Mouse (Mus musculus) intestine, postnatal 0 days (tissue): ENCODE results near the gene Sfxn5. TPM values are rescaled to one million over a fixed set of nuclear protein-coding genes. Genes with fewer than 3 reads are reported as not detected.

ENCODE experiments used
- ATAC-seq: fragments of 200-750 bp; cut with Nextera tagmentation; 2 replicates; pipeline ENCODE4 v1.8.0; 2017; ENCODE audit warnings: mild to moderate bottlenecking, moderate TSS enrichment, moderate library complexity
- H3K27ac ChIP-seq: fragments of 300-500 bp; sonication (generic); 2 replicates; pipeline ENCODE4 v1.5.1; 2014; ENCODE audit warnings: mild to moderate bottlenecking, low read depth, low read length, moderate library complexity
- H3K27me3 ChIP-seq: fragments of 300-500 bp; sonication (generic); replicated peaks from 2 replicates; pipeline ENCODE4 v1.6.1; 2014; ENCODE audit warnings: low read length, mixed read lengths; ENCODE audit not compliant: control insufficient read depth, insufficient read depth
- H3K36me3 ChIP-seq: fragments of 300-500 bp; sonication (generic); 2 replicates; pipeline ENCODE4 v1.6.1; 2014; ENCODE audit warnings: mild to moderate bottlenecking, moderate library complexity; ENCODE audit not compliant: control insufficient read depth, insufficient read depth
- H3K4me1 ChIP-seq: fragments of 300-500 bp; sonication (generic); replicated peaks from 2 replicates; pipeline ENCODE4 v1.6.1; 2014; ENCODE audit warnings: antibody characterized with exemption, low read length, mixed read lengths; ENCODE audit not compliant: control insufficient read depth, insufficient read depth
- H3K4me2 ChIP-seq: fragments of 300-500 bp; sonication (generic); replicated peaks from 2 replicates; pipeline ENCODE4 v1.6.1; 2014; ENCODE audit warnings: low read depth, mild to moderate bottlenecking, moderate library complexity
- H3K4me3 ChIP-seq: fragments of 300-500 bp; sonication (generic); 2 replicates; pipeline ENCODE4 v1.5.1; 2014; ENCODE audit warnings: low read depth, low read length
- H3K9ac ChIP-seq: fragments of 300-500 bp; sonication (generic); 2 replicates; pipeline ENCODE4 v1.6.1; 2014; ENCODE audit warnings: mild to moderate bottlenecking, low read depth, low read length
- H3K9me3 ChIP-seq: fragments of 300-500 bp; sonication (generic); 2 replicates; pipeline ENCODE4 v1.6.1; 2016; ENCODE audit warnings: mixed run types; ENCODE audit not compliant: control insufficient read depth
- CTCF ChIP-seq: sonication (generic); IDR thresholded peaks from 2 replicates; pipeline ENCODE4 v1.5.1; 2016; ENCODE audit warnings: low read depth, mild to moderate bottlenecking, control low read depth, antibody characterized with exemption, moderate library complexity
- WGBS: fragments of 180-500 bp; shearing (Covaris S2); extraction: QIAGEN DNeasy Blood & Tissue Kit; methylation state at CpG from one replicate; pipeline ENCODE4 v1.1.7; 2014; 5-methylcytosine and 5-hydroxymethylcytosine counted together
- polyA plus RNA-seq: library from polyadenylated mRNA; unstranded; fragments of >200 nt; fragmentation: Nextera tagmentation; extraction: Ambion mirVana; gene quantifications from 2 replicates; pipeline ENCODE4 v1.2.1, GENCODE M21; 2015

The Sfxn5 gene
- polyA plus RNA-seq, 1 experiment from 2014 or later = 3.4 TPM

DNA sequence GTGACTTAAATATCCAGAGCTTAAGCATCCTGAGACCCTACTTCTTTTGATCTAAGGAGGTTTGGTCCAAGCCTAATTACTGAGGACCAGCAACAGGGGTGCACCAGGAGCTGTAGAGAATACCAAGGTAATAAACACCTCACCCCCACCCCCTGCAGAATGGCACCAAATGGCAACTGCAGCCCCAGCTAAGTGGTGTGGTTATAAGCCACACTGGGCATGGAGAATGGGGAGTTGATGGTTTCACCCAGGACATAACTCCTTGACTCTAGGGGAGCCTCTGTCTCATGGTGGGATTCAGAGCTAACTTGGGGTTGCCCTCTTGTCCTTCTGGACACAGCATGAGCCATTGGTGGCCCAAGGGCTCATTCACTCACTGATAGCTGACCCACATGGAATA lies 1.0 kb upstream of the Sfxn5 start:
- Histone ChIP-seq H3K27ac (no peak overlapping the region), H3K4me2 (peak overlapping the region; percentile 97; the same call in 1 of the 2 replicates), H3K27me3 (no peaks in the 10 kb centered on the region), H3K4me1 (peaks cover 6% of the 10 kb centered on the region; the same call in 1 of the 2 replicates), H3K9me3 (no peaks in the 10 kb centered on the region), H3K9ac (no peak overlapping the region), H3K36me3 (peaks cover 17% of the 10 kb centered on the region; the same call in 1 of the 2 replicates), H3K4me3 (no peak overlapping the region)
- ATAC-seq = no peak
- no peak for TF ChIP-seq CTCF

- Histone ChIP-seq H3K4me3 (peak overlapping the region; percentile 73), H3K27me3 (no peaks in the 10 kb centered on the region), H3K36me3 (peaks cover 17% of the 10 kb centered on the region; the same call in 1 of the 2 replicates), H3K9ac (peak overlapping the region; percentile 72), H3K27ac (no peak overlapping the region), H3K4me2 (peak overlapping the region; percentile 97), H3K9me3 (no peaks in the 10 kb centered on the region), H3K4me1 (peaks cover 6% of the 10 kb centered on the region; the same call in 1 of the 2 replicates)
- ATAC-seq = 0 out of 2 replicates have a peak, but pooled peaks have one; percentile 1
- no peak for TF ChIP-seq CTCF
- 3% methylated on average over 13 of the region's 13 CpGs for WGBS
These were observed 510 bp upstream of the Sfxn5 start for GRCm38 (mm10) chr6:85333732-85334131.

DNA sequence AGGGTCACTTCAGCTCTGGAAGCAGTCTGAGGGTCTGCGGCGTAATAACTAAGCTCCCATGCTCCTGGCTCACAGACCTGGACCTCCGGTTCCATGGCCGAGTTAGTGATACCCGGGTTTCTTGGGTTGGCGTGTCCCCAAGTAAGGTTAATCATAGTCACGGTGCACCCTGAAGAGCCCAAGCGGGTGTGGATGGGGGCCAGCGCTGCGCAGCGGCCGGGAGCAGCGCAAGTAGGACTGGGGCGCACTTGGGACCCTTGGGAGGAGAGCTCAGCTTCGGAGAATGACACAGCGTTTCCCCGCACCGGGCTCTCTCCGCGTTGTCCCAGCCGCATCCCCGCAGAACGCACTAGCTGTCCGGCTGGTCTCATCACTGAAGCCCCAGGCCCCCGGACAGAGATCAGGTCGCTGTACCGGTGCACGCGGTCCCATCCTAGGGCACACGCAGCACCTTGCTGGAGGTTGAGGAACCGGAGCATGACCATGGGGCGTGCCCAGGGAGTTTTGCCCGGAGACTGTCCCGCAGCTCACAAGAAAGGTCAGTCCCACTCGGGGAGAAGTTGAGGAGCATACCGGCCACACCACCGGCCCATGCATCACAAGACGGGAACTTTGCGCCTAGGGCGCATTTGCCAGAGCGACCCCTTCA lies 747 bp downstream of the Sfxn5 start:
- no peak for TF ChIP-seq CTCF
- Histone ChIP-seq H3K4me1 (peaks cover 6% of the 10 kb centered on the region; the same call in 1 of the 2 replicates), H3K27me3 (no peaks in the 10 kb centered on the region), H3K4me3 (peak overlapping the region; percentile 73), H3K27ac (no peak overlapping the region), H3K36me3 (peaks cover 14% of the 10 kb centered on the region; the same call in 1 of the 2 replicates), H3K4me2 (peak overlapping the region; percentile 97), H3K9ac (peak overlapping the region; percentile 72), H3K9me3 (no peaks in the 10 kb centered on the region)
- ATAC-seq = peak; percentile 24
- under 1% methylated on average over 41 of the region's 41 CpGs for WGBS

- no peak for TF ChIP-seq CTCF
- H3K27me3 ChIP-seq = no peaks in the 10 kb centered on the region
These were observed 1.5 kb downstream of the Sfxn5 start for GRCm38 (mm10) chr6:85331736-85332135.

DNA sequence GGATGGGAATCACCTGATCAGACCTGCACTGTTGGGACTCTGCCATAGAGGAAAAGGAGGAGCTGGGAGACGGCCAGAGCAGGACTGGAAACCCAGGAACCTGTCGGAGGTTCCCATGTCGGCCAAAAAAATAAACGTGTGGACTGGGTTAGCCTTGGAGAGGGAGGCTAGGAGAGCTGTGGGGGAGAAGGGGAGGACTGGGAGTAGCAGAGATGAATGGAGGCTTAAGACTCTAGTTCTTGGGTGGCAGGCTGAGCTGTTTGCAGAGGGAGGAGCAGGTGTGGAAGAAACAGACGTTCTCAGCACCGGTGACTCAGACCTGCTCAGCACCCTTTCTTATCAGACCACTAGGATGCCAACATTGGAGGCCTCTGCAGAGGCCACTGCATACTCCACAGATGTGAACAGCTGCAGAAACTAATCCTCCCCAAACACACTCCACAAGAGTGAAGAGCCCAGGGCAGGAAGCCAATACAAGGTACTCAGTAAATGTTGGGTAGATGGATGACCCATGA lies 1.9 kb downstream of the Sfxn5 start:
- 0 out of 2 replicates have a peak, but pooled peaks have one; percentile 15 for ATAC-seq
- H3K9me3 ChIP-seq = no peaks in the 10 kb centered on the region
- H3K27ac ChIP-seq = no peak overlapping the region
- no peaks in the 10 kb centered on the region for H3K27me3 ChIP-seq
- WGBS = 17% methylated on average over 6 of the region's 6 CpGs
- H3K36me3 ChIP-seq = peaks cover 2% of the 10 kb centered on the region; the same call in 1 of the 2 replicates
- H3K4me3 ChIP-seq = no peak overlapping the region
- H3K4me1 ChIP-seq = peaks cover 6% of the 10 kb centered on the region; the same call in 1 of the 2 replicates
- TF ChIP-seq CTCF = no peak
- H3K4me2 ChIP-seq = peak overlapping the region; percentile 97
- H3K9ac ChIP-seq = no peak overlapping the region

More at GRCm38 (mm10) chr6:85331736-85332135, 1.5 kb downstream of the Sfxn5 start:
- Histone ChIP-seq H3K4me2 (peak overlapping the region; percentile 97), H3K4me3 (0 out of 2 replicates have a peak overlapping the region, but pooled peaks have one; percentile 73), H3K27ac (no peak overlapping the region), H3K4me1 (peaks cover 6% of the 10 kb centered on the region; the same call in 1 of the 2 replicates), H3K9ac (no peak overlapping the region), H3K36me3 (peaks cover 6% of the 10 kb centered on the region; the same call in 1 of the 2 replicates), H3K9me3 (no peaks in the 10 kb centered on the region)
- 25% methylated on average over 8 of the region's 8 CpGs for WGBS
- ATAC-seq = no peak

DNA sequence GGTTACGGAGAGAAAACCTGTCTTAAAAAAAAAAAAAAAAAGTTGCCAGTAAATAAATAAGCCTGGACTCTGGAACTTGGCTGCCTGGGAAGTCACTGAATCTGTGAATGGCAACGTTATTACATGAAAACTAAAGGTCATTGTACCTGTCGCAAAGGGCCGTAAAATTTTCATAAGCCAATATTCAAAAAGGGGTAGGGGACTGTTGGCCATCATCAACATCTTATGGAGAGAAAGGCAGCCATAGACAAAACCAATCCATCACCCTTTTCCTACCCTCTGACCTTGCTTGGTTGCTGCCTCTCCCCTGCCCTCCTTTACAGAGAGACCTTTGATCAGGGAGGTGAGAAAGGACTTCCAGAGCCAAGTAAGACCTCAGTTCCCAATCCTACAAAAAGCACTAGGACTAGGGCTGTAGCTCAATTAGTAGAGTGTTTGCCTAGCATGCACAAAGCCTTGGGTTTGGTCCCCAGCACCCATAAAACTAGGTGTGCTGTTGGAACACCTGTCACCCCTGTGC lies 3.5 kb downstream of the Sfxn5 start:
- Histone ChIP-seq H3K4me3 (no peak overlapping the region), H3K36me3 (no peaks in the 10 kb centered on the region), H3K4me2 (no peak overlapping the region), H3K4me1 (peaks cover 6% of the 10 kb centered on the region; the same call in 1 of the 2 replicates), H3K27ac (no peak overlapping the region), H3K27me3 (no peaks in the 10 kb centered on the region), H3K9me3 (no peaks in the 10 kb centered on the region), H3K9ac (no peak overlapping the region)
- 54% methylated on average over 4 of the region's 4 CpGs for WGBS
- no peak for TF ChIP-seq CTCF
- ATAC-seq = no peak
